Mouse (Mus musculus) right cerebral cortex, postnatal 25 days (tissue): ENCODE results near the gene Peli1.
A peak's percentile ranks its signal among the peaks of the same experiment; 100 is the strongest.

ENCODE experiments used
- DNase-seq: peaks from one replicate; pipeline ENCODE4 v3.0.0; 2022

The Peli1 gene

GRCm38 (mm10) chr11:21091067-21091427 lies at the start of gene Peli1:
TSS of gene Peli1 (plus strand) at chr11:21091291.
- peak; percentile 93 for DNase-seq

GRCm38 (mm10) chr11:21042590-21042989 lies 48.5 kb upstream of the Peli1 start:
- DNase-seq = no peak

- DNase-seq = no peak
These were observed 44.9 kb upstream of the Peli1 start for GRCm38 (mm10) chr11:21046188-21046587.

- no peak for DNase-seq
These were observed 43.2 kb upstream of the Peli1 start for GRCm38 (mm10) chr11:21047921-21048320.

- DNase-seq = peak; percentile 26
These were observed 39.4 kb upstream of the Peli1 start for GRCm38 (mm10) chr11:21051716-21052115.

GRCm38 (mm10) chr11:21054587-21054986 lies 36.5 kb upstream of the Peli1 start:
- DNase-seq = no peak

- DNase-seq = no peak
These were observed 34.8 kb upstream of the Peli1 start for GRCm38 (mm10) chr11:21056109-21056850.

GRCm38 (mm10) chr11:21057511-21058414 lies 33.3 kb upstream of the Peli1 start:
- no peak for DNase-seq

GRCm38 (mm10) chr11:21058415-21058781 lies 32.7 kb upstream of the Peli1 start:
- DNase-seq = no peak

GRCm38 (mm10) chr11:21060386-21061074 lies 30.6 kb upstream of the Peli1 start:
- DNase-seq = no peak

- no peak for DNase-seq
These were observed 30.1 kb upstream of the Peli1 start for GRCm38 (mm10) chr11:21061075-21061403.

GRCm38 (mm10) chr11:21061431-21061830 lies 29.7 kb upstream of the Peli1 start:
- no peak for DNase-seq

- DNase-seq = no peak
These were observed 29.0 kb upstream of the Peli1 start for GRCm38 (mm10) chr11:21062071-21062470.

- DNase-seq = no peak
These were observed 27.8 kb upstream of the Peli1 start for GRCm38 (mm10) chr11:21063271-21063670.

- DNase-seq = no peak
These were observed 11.7 kb upstream of the Peli1 start for GRCm38 (mm10) chr11:21079400-21079799.

GRCm38 (mm10) chr11:21079851-21080362 lies 11.2 kb upstream of the Peli1 start:
- DNase-seq = no peak

GRCm38 (mm10) chr11:21081169-21081568 lies 9.9 kb upstream of the Peli1 start:
- no peak for DNase-seq

GRCm38 (mm10) chr11:21082711-21083110 lies 8.4 kb upstream of the Peli1 start:
- DNase-seq = no peak

- no peak for DNase-seq
These were observed 2.7 kb upstream of the Peli1 start for GRCm38 (mm10) chr11:21088356-21088755.

GRCm38 (mm10) chr11:21089571-21089970 lies 1.5 kb upstream of the Peli1 start:
- DNase-seq = no peak

GRCm38 (mm10) chr11:21091428-21092405 lies 626 bp downstream of the Peli1 start:
- no peak for DNase-seq

GRCm38 (mm10) chr11:21092621-21093020 lies 1.5 kb downstream of the Peli1 start:
- no peak for DNase-seq
